Mouse (Mus musculus) embryonic facial prominence, embryonic 14.5 days (tissue): ENCODE results near the gene Ubqln1. TPM values are rescaled to one million over a fixed set of nuclear protein-coding genes. Genes with fewer than 3 reads are reported as not detected.

Source experiments
- ATAC-seq: fragments of 200-750 bp; cut with Nextera tagmentation; 2 replicates; pipeline ENCODE4 v1.8.0; 2017; ENCODE audit warnings: low read depth, moderate number of reproducible peaks, moderate TSS enrichment
- DNase-seq: peaks from one replicate; pipeline ENCODE4 v3.0.0-alpha.2; 2015; ENCODE audit warnings: low spot score
- H3K27ac ChIP-seq: fragments of 300-500 bp; sonication (generic); replicated peaks from 2 replicates; pipeline ENCODE4 v1.5.1; 2014; ENCODE audit warnings: low read depth, mild to moderate bottlenecking, low read length, moderate library complexity
- H3K27me3 ChIP-seq: fragments of 300-500 bp; sonication (generic); replicated peaks from 2 replicates; pipeline ENCODE4 v1.6.1; 2014; ENCODE audit warnings: low read length; ENCODE audit not compliant: control insufficient read depth, insufficient read depth
- H3K36me3 ChIP-seq: fragments of 300-500 bp; sonication (generic); 2 replicates; pipeline ENCODE4 v1.6.1; 2014; ENCODE audit warnings: low read length, mixed read lengths; ENCODE audit not compliant: control insufficient read depth, insufficient read depth
- H3K4me1 ChIP-seq: fragments of 300-500 bp; sonication (generic); 2 replicates; pipeline ENCODE4 v1.6.1; 2014; ENCODE audit warnings: antibody characterized with exemption, low read length; ENCODE audit not compliant: control insufficient read depth, insufficient read depth
- H3K4me2 ChIP-seq: fragments of 300-500 bp; sonication (generic); 2 replicates; pipeline ENCODE4 v1.6.1; 2014; ENCODE audit warnings: low read depth, mild to moderate bottlenecking, low read length, moderate library complexity, mixed read lengths
- H3K4me3 ChIP-seq: fragments of 300-500 bp; sonication (generic); 2 replicates; pipeline ENCODE4 v1.5.1; 2014; ENCODE audit warnings: low read depth, mild to moderate bottlenecking, low read length
- H3K9ac ChIP-seq: fragments of 300-500 bp; sonication (generic); 2 replicates; pipeline ENCODE4 v1.6.1; 2014; ENCODE audit warnings: low read depth, mild to moderate bottlenecking, low read length, moderate library complexity, mixed read lengths
- H3K9me3 ChIP-seq: fragments of 300-500 bp; sonication (generic); 2 replicates; pipeline ENCODE4 v1.6.1; 2016; ENCODE audit warnings: low read length; ENCODE audit not compliant: control insufficient read depth
- WGBS: fragments of 180-500 bp; shearing (Covaris S2); extraction: QIAGEN DNeasy Blood & Tissue Kit; methylation state at CpG from one replicate; pipeline ENCODE4 v1.1.7; 2014; 5-methylcytosine and 5-hydroxymethylcytosine counted together
- polyA plus RNA-seq: library from polyadenylated mRNA; unstranded; fragments of >200 nt; fragmentation: Nextera tagmentation; extraction: Ambion mirVana; gene quantifications from 2 replicates; pipeline ENCODE4 v1.2.1, GENCODE M21; 2014

The Ubqln1 gene
- polyA plus RNA-seq, 1 experiment from 2014 or later = 91.9 TPM

GRCm38 (mm10) chr13:58210441-58210840 lies 5.0 kb downstream of the Ubqln1 start:
- DNase-seq (no peak), ATAC-seq (no peak)
- Histone ChIP-seq H3K4me1 (peaks cover 11% of the 10 kb centered on the region), H3K9me3 (no peaks in the 10 kb centered on the region), H3K9ac (no peak overlapping the region), H3K36me3 (no peaks in the 10 kb centered on the region), H3K4me3 (no peak overlapping the region), H3K27me3 (no peaks in the 10 kb centered on the region), H3K27ac (no peak overlapping the region), H3K4me2 (no peak overlapping the region)
- WGBS = 52% methylated on average over 5 of the region's 5 CpGs

- no peaks in the 10 kb centered on the region for H3K36me3 ChIP-seq
- 82% methylated on average over 4 of the region's 4 CpGs for WGBS
- no peak overlapping the region for H3K9ac ChIP-seq
- no peaks in the 10 kb centered on the region for H3K4me1 ChIP-seq
- DNase-seq = no peak
- no peaks in the 10 kb centered on the region for H3K9me3 ChIP-seq
- no peaks in the 10 kb centered on the region for H3K27me3 ChIP-seq
- no peak for ATAC-seq
- no peak overlapping the region for H3K4me2 ChIP-seq
- H3K4me3 ChIP-seq = no peak overlapping the region
- no peak overlapping the region for H3K27ac ChIP-seq
Observed at GRCm38 (mm10) chr13:58206084-58206483, 9.4 kb downstream of the Ubqln1 start.

GRCm38 (mm10) chr13:58204986-58205385 lies 10.5 kb downstream of the Ubqln1 start:
- H3K9ac ChIP-seq = no peak overlapping the region
- no peaks in the 10 kb centered on the region for H3K27me3 ChIP-seq
- H3K4me2 ChIP-seq = no peak overlapping the region
- H3K4me1 ChIP-seq = no peaks in the 10 kb centered on the region
- no peak for ATAC-seq
- H3K9me3 ChIP-seq = no peaks in the 10 kb centered on the region
- no peak overlapping the region for H3K4me3 ChIP-seq
- no peak overlapping the region for H3K27ac ChIP-seq
- no peaks in the 10 kb centered on the region for H3K36me3 ChIP-seq
- 58% methylated on average over 4 of the region's 4 CpGs for WGBS
- DNase-seq = no peak

- no peaks in the 10 kb centered on the region for H3K9me3 ChIP-seq
- 95% methylated on average over 3 of the region's 3 CpGs for WGBS
- DNase-seq = no peak
- no peak overlapping the region for H3K4me2 ChIP-seq
- no peak overlapping the region for H3K4me3 ChIP-seq
- no peaks in the 10 kb centered on the region for H3K27me3 ChIP-seq
- no peaks in the 10 kb centered on the region for H3K4me1 ChIP-seq
- no peak overlapping the region for H3K27ac ChIP-seq
- H3K36me3 ChIP-seq = no peaks in the 10 kb centered on the region
- ATAC-seq = no peak
- no peak overlapping the region for H3K9ac ChIP-seq
Observed at GRCm38 (mm10) chr13:58204202-58204601, 11.3 kb downstream of the Ubqln1 start.

GRCm38 (mm10) chr13:58202903-58203302 lies 12.6 kb downstream of the Ubqln1 start:
- Histone ChIP-seq H3K4me2 (no peak overlapping the region), H3K27ac (no peak overlapping the region), H3K36me3 (peaks cover 4% of the 10 kb centered on the region; the same call in 1 of the 2 replicates), H3K9ac (no peak overlapping the region), H3K27me3 (no peaks in the 10 kb centered on the region), H3K9me3 (no peaks in the 10 kb centered on the region), H3K4me3 (no peak overlapping the region), H3K4me1 (no peaks in the 10 kb centered on the region)
- DNase-seq (no peak), ATAC-seq (no peak)
- WGBS = 95% methylated on average over 1 of the region's 1 CpGs

- no peak overlapping the region for H3K4me2 ChIP-seq
- peaks cover 12% of the 10 kb centered on the region for H3K36me3 ChIP-seq
- DNase-seq = no peak
- H3K4me1 ChIP-seq = no peaks in the 10 kb centered on the region
- no peak for ATAC-seq
- no peak overlapping the region for H3K27ac ChIP-seq
- no peak overlapping the region for H3K4me3 ChIP-seq
- 92% methylated on average over 3 of the region's 3 CpGs for WGBS
- H3K9me3 ChIP-seq = no peaks in the 10 kb centered on the region
- no peak overlapping the region for H3K9ac ChIP-seq
- no peaks in the 10 kb centered on the region for H3K27me3 ChIP-seq
Observed at GRCm38 (mm10) chr13:58201908-58202307, 13.5 kb downstream of the Ubqln1 start.

GRCm38 (mm10) chr13:58201343-58201742 lies 14.1 kb downstream of the Ubqln1 start:
- H3K27ac ChIP-seq = no peak overlapping the region
- no peaks in the 10 kb centered on the region for H3K27me3 ChIP-seq
- H3K4me3 ChIP-seq = no peak overlapping the region
- H3K9me3 ChIP-seq = no peaks in the 10 kb centered on the region
- no peak overlapping the region for H3K4me2 ChIP-seq
- H3K9ac ChIP-seq = no peak overlapping the region
- no peak for ATAC-seq
- WGBS = 81% methylated on average over 6 of the region's 6 CpGs
- H3K36me3 ChIP-seq = peaks cover 17% of the 10 kb centered on the region
- no peak for DNase-seq
- H3K4me1 ChIP-seq = no peaks in the 10 kb centered on the region

- ATAC-seq (no peak), DNase-seq (no peak)
- WGBS = 93% methylated on average over 7 of the region's 7 CpGs
- H3K27ac ChIP-seq = no peak overlapping the region
- H3K9me3 ChIP-seq = no peaks in the 10 kb centered on the region
- no peaks in the 10 kb centered on the region for H3K27me3 ChIP-seq
- H3K36me3 ChIP-seq = peaks cover 40% of the 10 kb centered on the region
- no peak overlapping the region for H3K9ac ChIP-seq
- no peak overlapping the region for H3K4me3 ChIP-seq
- H3K4me2 ChIP-seq = no peak overlapping the region
- no peaks in the 10 kb centered on the region for H3K4me1 ChIP-seq
Observed at GRCm38 (mm10) chr13:58197981-58198640, 17.3 kb downstream of the Ubqln1 start.

GRCm38 (mm10) chr13:58197211-58197610 lies 18.2 kb downstream of the Ubqln1 start:
- no peak for ATAC-seq
- Histone ChIP-seq H3K4me1 (no peaks in the 10 kb centered on the region), H3K4me2 (no peak overlapping the region), H3K9me3 (no peaks in the 10 kb centered on the region), H3K27ac (no peak overlapping the region), H3K36me3 (peaks cover 48% of the 10 kb centered on the region), H3K4me3 (no peak overlapping the region), H3K9ac (no peak overlapping the region), H3K27me3 (no peaks in the 10 kb centered on the region)
- DNase-seq = no peak
- 86% methylated on average over 3 of the region's 3 CpGs for WGBS
